Mouse (Mus musculus) kidney, postnatal 36 days (tissue): Measurements from ENCODE around the gene Ccdc194.

Source experiments
- DNase-seq, 2 experiments: peaks; one replicate each; pipeline ENCODE4 v3.0.0; 2021 to 2022; ENCODE audit warnings: mixed read lengths in 2 of 2

The Ccdc194 gene

GRCm38 (mm10) chr8:71507589-71508104 lies 17.9 kb downstream of the Ccdc194 start:
- DNase-seq: peak; percentile 70 to 85

- DNase-seq: peak in 1 of 2 experiments; percentile 45
These were observed 19.5 kb downstream of the Ccdc194 start for GRCm38 (mm10) chr8:71505979-71506378.

DNA sequence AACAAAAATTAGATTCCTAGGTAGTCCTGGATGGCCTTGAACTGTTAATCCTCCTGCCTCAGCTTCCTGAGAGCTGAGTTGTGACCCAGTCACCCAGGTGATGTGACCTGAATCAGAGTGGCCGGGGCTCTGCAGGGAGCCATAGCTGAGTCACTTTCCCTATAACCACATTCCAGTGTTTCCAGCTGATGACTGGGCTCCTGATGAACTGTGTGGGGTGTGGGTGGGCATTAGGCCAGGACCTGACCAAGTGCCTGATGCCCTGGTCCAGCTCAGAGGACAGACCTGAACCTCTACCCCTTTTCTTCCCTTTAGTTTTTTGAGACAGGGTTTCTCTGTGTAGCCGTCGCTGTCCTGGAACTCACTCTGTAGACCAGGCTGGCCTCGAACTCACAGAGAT lies 20.2 kb downstream of the Ccdc194 start:
- DNase-seq: no peak

- no peak for DNase-seq
These were observed 21.2 kb downstream of the Ccdc194 start for GRCm38 (mm10) chr8:71504349-71504748.

DNA sequence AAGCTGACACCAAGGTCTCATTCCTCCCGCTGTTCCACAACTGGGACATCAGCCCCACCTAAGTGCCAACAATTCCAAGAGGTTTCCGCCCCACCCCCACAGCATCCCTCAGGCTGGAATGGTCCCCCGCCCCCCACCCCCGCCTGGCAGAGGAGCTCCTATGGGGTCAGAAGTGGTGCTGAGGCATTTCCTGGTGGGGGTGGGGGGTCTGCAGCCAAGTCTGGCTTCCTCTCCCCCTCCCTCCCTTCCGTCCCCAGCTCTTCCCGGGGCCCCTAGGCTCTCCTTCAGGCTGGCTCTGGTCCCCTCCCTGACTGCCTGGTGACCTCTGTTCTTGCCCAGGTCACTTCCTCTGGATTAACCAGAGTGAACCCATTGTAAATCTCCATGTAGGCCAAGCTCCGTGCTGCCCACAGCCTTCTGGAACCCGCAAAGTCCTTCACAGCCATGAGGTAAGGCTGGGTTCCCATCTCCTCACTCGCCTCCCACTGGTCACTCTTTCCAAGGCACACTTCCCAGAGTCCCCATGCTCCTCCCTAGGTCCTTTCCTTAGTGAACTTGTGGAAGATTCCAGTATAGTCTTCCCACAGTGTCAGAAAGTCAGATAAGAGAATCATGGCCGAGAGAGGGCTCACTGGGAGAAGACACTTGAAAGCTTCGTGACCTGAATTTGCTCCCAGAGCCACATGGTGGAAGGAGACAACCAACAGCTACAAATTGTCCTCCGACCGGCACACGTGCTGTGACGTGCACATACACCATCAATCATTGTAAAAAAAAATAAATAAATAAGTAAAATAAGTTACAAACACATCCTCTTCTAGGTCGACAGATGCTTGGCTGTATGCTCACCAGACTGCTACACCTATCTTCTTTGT lies 26.5 kb downstream of the Ccdc194 start:
- peak; percentile 77 to 82 for DNase-seq

GRCm38 (mm10) chr8:71497881-71498501 lies 27.5 kb downstream of the Ccdc194 start:
- DNase-seq: peak; percentile 73 to 85

DNA sequence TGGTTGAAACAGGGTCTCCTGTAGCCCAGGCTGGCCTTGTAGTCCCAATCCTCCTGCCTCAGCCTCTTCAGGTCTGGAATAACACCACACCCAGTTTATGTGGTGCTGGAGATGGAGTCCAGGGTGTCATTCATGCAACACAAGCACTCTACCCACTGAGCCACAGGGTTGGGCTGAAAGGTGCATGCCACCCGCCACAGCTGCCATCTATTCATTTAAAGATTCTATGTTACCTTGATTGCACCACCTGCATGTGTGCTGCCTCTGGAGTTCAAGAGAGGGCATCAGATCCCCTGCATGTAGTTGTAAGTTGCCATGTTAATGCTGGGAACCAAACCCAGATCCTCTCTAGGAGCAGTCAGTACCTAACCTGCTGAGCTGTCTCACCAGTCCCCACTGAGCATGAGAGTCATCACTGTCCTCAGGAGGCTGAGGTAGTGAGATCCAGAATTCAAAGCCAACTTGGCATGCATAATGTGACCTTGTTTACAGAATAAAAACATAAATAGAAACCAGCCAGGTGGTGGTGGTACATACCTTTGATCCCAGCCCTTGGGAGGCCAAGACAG lies 28.4 kb downstream of the Ccdc194 start:
- no peak for DNase-seq

GRCm38 (mm10) chr8:71496481-71496880 lies 29.0 kb downstream of the Ccdc194 start:
- DNase-seq: peak; percentile 95 to 97

GRCm38 (mm10) chr8:71495811-71496210 lies 29.7 kb downstream of the Ccdc194 start:
- peak in 1 of 2 experiments; percentile 54 for DNase-seq

DNA sequence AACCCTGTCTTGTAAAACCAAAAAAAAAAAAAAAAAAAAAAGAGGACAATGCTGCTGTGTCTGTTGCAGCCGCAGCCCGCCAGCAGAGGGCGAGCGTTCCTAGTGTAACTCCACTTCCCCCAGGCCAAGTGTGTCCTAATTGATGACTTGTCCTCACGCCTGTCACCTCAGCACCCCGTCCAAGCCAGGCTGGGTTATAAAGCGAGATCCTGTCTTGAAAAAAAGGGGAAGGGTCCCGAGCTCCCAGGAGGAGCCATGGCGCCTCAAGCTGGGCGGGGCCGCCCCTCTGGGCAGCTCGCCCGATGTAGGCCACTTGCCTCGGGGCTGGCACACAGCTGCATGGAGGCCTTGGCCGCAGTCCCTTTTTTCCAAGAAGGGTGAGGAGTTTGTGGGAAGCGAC lies 30.5 kb downstream of the Ccdc194 start:
- peak; percentile 90 to 94 for DNase-seq

DNA sequence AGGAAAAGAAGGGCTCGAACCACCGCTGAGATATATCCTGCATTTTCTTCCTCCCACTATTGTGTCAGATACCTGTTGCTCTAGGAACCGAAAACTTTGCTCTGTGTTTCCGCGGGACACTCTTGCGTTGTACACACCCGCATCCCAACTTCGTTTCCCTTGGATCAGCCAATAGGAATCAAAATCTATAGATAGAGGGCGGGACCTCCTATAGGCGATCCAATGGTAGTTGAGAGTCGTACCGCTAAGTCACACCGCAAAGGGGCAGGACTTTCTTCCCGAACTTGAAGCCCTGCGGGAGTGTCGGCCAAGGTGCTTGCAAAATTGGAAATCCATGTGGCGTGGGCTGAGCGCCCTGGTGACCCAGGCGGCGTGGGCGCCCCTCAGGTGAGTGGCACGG lies 37.1 kb downstream of the Ccdc194 start:
- DNase-seq: peak; percentile 88 to 94

- DNase-seq: peak; percentile 92 to 93
These were observed 37.6 kb downstream of the Ccdc194 start, which contains the start of gene Gtpbp3 for GRCm38 (mm10) chr8:71487691-71488445. Gtpbp3 (plus strand) TSS chr8:71488103.

GRCm38 (mm10) chr8:71486136-71486529 lies 39.4 kb downstream of the Ccdc194 start:
- no peak for DNase-seq

DNA sequence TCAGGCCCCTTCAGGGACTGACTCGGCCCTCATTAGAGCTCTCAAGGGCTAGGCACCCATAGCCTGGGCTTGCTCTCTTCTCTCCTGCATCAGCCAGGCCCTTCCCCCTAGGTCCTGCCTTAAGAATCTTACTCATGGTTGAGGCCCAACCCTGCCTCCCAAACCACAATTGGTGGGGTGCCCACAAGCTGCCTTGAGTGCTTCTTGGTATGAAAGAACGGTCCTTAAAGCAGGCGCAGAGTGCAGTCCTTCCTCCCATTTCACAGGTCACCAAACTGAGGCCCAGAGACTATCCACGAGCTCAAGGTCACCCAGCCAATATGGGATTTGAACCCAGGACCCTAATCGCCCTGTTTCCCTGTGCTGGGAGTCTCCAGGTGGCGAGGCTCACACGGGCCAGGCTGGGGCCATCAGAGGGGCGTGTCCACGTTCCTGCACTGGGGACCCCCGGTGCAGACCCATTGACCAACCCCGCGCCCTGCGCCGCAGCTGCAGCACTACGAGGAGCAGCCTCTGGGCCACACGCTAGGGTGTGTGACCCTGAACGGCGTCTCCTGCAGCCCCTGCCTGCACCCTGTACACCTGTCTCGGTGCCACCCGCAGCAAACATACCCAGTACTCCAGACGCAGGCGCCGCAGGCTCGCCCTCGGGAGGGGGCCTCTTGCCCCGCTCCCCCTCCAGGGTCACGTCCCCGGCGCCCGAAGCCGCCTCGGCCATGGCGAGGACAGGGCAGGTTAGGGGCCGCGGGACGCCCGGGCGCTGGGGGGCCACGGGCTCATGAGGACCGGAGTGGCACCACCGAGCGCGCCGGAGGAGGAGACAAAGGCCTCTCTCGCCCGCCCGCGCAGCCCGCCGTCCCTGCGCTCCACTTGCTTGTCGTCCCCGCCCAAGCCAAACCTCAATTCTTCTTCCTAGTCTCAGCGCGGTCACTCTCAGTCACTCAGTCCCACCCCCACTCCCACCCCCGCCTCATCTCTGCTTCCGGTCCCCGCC lies 40.1 kb downstream of the Ccdc194 start, which contains the start of gene Ano8:
Gene Ano8, minus strand, starts transcription at position 822 of the 994 bp plus-strand sequence.
- DNase-seq: peak; percentile 91 to 93

DNA sequence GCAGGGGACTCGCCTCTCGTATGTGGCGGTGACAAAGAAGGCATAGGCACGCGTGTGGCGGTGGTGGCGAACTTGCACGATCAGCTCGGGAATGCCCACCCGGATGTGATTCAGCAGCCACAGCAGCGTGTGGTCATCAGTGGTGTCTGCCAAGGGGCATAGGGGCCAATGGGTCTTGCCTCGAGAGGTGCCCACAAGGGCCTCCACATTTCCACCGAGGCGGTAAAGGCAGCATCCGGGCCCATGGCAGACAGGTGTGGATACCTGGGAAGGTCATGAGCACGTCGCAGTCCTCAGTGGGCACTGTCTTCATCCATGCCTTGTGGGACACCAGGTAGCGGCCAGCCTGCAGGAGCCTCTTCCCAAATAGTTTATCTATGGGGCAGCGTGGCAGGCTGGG lies 40.8 kb downstream of the Ccdc194 start:
- DNase-seq: no peak

GRCm38 (mm10) chr8:71483932-71484331 lies 41.6 kb downstream of the Ccdc194 start:
- DNase-seq: peak; percentile 59 to 86

- DNase-seq: no peak
These were observed 46.6 kb downstream of the Ccdc194 start for GRCm38 (mm10) chr8:71478943-71479342.

DNA sequence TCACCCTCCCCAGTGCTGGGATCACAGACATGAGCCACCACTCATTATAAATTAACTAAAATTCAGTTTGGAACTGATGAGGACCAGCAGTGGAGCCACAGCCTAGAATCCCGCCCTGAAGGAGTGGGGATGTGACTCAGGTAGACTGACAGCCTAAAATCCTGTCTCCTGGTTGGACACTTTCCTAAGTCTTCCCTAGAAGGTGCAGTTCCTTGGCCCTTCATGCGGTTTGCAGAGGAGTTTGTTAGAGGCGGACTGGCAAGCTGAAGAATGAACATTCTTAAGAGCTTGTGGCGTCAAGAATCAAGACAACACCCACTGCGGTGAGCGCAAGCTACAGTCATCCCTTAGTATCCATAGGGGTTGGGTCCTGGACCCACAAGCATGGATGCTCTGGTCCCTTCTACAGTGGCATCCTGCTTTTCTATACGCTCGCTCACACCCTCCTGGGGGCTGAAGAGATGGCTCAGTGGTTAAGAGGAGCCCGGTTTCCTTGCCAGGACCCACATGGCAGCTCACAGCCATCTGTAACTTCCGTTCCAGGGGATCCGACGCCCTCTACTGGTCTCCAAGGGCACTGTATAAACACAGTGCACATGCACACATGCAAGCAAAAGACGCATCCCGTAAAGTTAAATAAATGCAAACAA lies 48.2 kb downstream of the Ccdc194 start:
- peak in 1 of 2 experiments; percentile 47 for DNase-seq

- peak; percentile 74 to 88 for DNase-seq
These were observed 49.2 kb downstream of the Ccdc194 start for GRCm38 (mm10) chr8:71476099-71476940.

GRCm38 (mm10) chr8:71475702-71476075 lies 49.8 kb downstream of the Ccdc194 start:
- DNase-seq: no peak
